In genomic region chr11:11850476-11851267, GRCm38 (mm10) we compare ENCODE assay signal across 9 mouse cellular contexts. TPM values are rescaled to one million over a fixed set of nuclear protein-coding genes. Genes with fewer than 3 reads are reported as not detected.
DNase-seq lines count a peak whose midpoint lies in the region; ATAC-seq and TF ChIP-seq lines count a peak whose summit lies in the region.
"Had no signal": no experiment of that assay in that cellular context is flagged by ENCODE, and none has a peak within 500 bp of the region (broad histone marks: within the 10 kb centered on the region; RNA-seq: fewer than 3 reads in every experiment).

No protein-coding gene starts in this region.

- H3K4me2 ChIP-seq in heart, postnatal 0 days (ENCODE audit: low read depth, low read length), result no peak overlapping the region
- H3K4me2 ChIP-seq in hindbrain, embryonic 13.5 days, result no peak overlapping the region
- no peak overlapping the region for H3K4me2 ChIP-seq in midbrain, embryonic 16.5 days (ENCODE audit: low read length)

- no peak for DNase-seq in cerebellum, postnatal 10 days
- DNase-seq in heart, postnatal 0 days (ENCODE audit: low spot score), result no peak
- no peak for DNase-seq in heart, adult 9 months (ENCODE audit: low spot score in 2 of 2)
- no peak for DNase-seq in adrenal gland, adult 2 months
- no peak for DNase-seq in B cell, adult 2 months
- DNase-seq: layer of hippocampus, adult 9-11 months had no signal

- H3K9ac ChIP-seq in heart, postnatal 0 days (replicated peaks; ENCODE audit: low read depth, low read length), result 0 out of 2 replicates have a peak overlapping the region, but pooled peaks have one; percentile 0
- no peak overlapping the region for H3K9ac ChIP-seq in hindbrain, embryonic 13.5 days
- peak overlapping the region; percentile 11; the same call in 1 of the 2 replicates for H3K9ac ChIP-seq in midbrain, embryonic 16.5 days (ENCODE audit: low read depth, low read length)

- H3K36me3 ChIP-seq in heart, postnatal 0 days (replicated peaks; ENCODE audit: control insufficient read depth, insufficient read depth, low read length), result no peaks in the 10 kb centered on the region
- H3K36me3 ChIP-seq in hindbrain, embryonic 13.5 days, result no peaks in the 10 kb centered on the region
- H3K36me3 ChIP-seq in midbrain, embryonic 16.5 days (ENCODE audit: control insufficient read depth, insufficient read depth, low read length), result no peaks in the 10 kb centered on the region

- WGBS in heart, postnatal 0 days, result 41% methylated on average over 6 of the region's 6 CpGs
- 65% methylated on average over 6 of the region's 6 CpGs for WGBS in hindbrain, embryonic 13.5 days
- 61% methylated on average over 6 of the region's 6 CpGs for WGBS in midbrain, embryonic 16.5 days

- H3K27ac ChIP-seq in heart, postnatal 0 days (ENCODE audit: low read depth), result peak overlapping the region; percentile 58
- peak overlapping the region; percentile 75 for H3K27ac ChIP-seq in hindbrain, embryonic 13.5 days
- H3K27ac ChIP-seq in midbrain, embryonic 16.5 days (ENCODE audit: low read length), result peak overlapping the region; percentile 23; the same call in 1 of the 2 replicates

- TF ChIP-seq EP300 in heart, postnatal 0 days (IDR thresholded peaks at IDR 0.05; ENCODE audit: low read depth), result no peak

- no peaks in the 10 kb centered on the region for H3K9me3 ChIP-seq in heart, postnatal 0 days (replicated peaks; ENCODE audit: control insufficient read depth, low read length)
- no peaks in the 10 kb centered on the region for H3K9me3 ChIP-seq in hindbrain, embryonic 13.5 days
- H3K9me3 ChIP-seq in midbrain, embryonic 16.5 days (replicated peaks; ENCODE audit: control insufficient read depth, low read length, poor library complexity, severe bottlenecking), result no peaks in the 10 kb centered on the region

- ATAC-seq in cerebellum, adult (ENCODE audit: insufficient number of reproducible peaks, low FRiP score, low TSS enrichment), result peak; percentile 75
- peak; percentile 54 for ATAC-seq in heart, postnatal 0 days (ENCODE audit: insufficient read depth, low read depth)
- ATAC-seq in hindbrain, embryonic 13.5 days (ENCODE audit: low FRiP score), result no peak
- peak; percentile 51 for ATAC-seq in midbrain, embryonic 16.5 days

- no peak overlapping the region for H3K4me3 ChIP-seq in heart, postnatal 0 days (ENCODE audit: low read depth, low read length)
- H3K4me3 ChIP-seq in hindbrain, embryonic 13.5 days, result no peak overlapping the region
- no peak overlapping the region for H3K4me3 ChIP-seq in midbrain, embryonic 16.5 days (ENCODE audit: low read depth, low read length)

- H3K27me3 ChIP-seq in heart, postnatal 0 days (ENCODE audit: control insufficient read depth, insufficient read depth, low read length), result no peaks in the 10 kb centered on the region
- H3K27me3 ChIP-seq in hindbrain, embryonic 13.5 days, result no peaks in the 10 kb centered on the region
- no peaks in the 10 kb centered on the region for H3K27me3 ChIP-seq in midbrain, embryonic 16.5 days (ENCODE audit: control insufficient read depth, insufficient read depth, low read depth, low read length)

- H3K4me1 ChIP-seq in heart, postnatal 0 days (ENCODE audit: control insufficient read depth, insufficient read depth), result peaks cover 21% of the 10 kb centered on the region
- peaks cover 35% of the 10 kb centered on the region for H3K4me1 ChIP-seq in hindbrain, embryonic 13.5 days (replicated peaks)
- H3K4me1 ChIP-seq in midbrain, embryonic 16.5 days (ENCODE audit: control insufficient read depth, insufficient read depth, low read length), result peaks cover 20% of the 10 kb centered on the region

- no peak for TF ChIP-seq CTCF in heart, postnatal 0 days (IDR thresholded peaks at IDR 0.05; ENCODE audit: low read depth)

RNA-seq across cellular contexts. Expression of gene Fignl1, which starts 41.9 kb away (rescaled TPM):
- 10.8 and 11.4 TPM in 2 replicates for total RNA-seq in heart, postnatal 0 days (2014; rRNA removed; ENCODE audit: low replicate concordance)
- 11.6 and 12.0 TPM in 2 replicates for polyA plus RNA-seq in heart, postnatal 0 days (2015; fragmentation: Nextera tagmentation; extraction: Ambion mirVana)
- 15.4 and 15.5 TPM in 2 replicates for polyA plus RNA-seq in hindbrain, embryonic 13.5 days (2015; fragmentation: Nextera tagmentation; extraction: Ambion mirVana)
- 7.1 and 8.7 TPM in 2 replicates for polyA plus RNA-seq in midbrain, embryonic 16.5 days (2015; fragmentation: Nextera tagmentation; extraction: Ambion mirVana)
- 1 to 10 TPM; 1.3 to 2.7 TPM for total RNA-seq in adrenal gland, adult 2 months (2021)
- 0.20 and 0.22 TPM in 2 replicates for polyA plus RNA-seq in adrenal gland, adult 2 months (2012; rRNA removed)

RNA-seq across cellular contexts. Expression of gene Ddc, which starts 47.3 kb away (rescaled TPM):
- total RNA-seq in heart, postnatal 0 days (2014; rRNA removed; ENCODE audit: low replicate concordance), result 248 and 309 TPM in 2 replicates
- polyA plus RNA-seq in heart, postnatal 0 days (2015; fragmentation: Nextera tagmentation; extraction: Ambion mirVana), result 129 and 140 TPM in 2 replicates
- polyA plus RNA-seq in hindbrain, embryonic 13.5 days (2015; fragmentation: Nextera tagmentation; extraction: Ambion mirVana), result 5.8 and 7.7 TPM in 2 replicates
- polyA plus RNA-seq in midbrain, embryonic 16.5 days (2015; fragmentation: Nextera tagmentation; extraction: Ambion mirVana), result 18.4 and 21.7 TPM in 2 replicates
- total RNA-seq in adrenal gland, adult 2 months (2021), result 10 to 100 TPM; 46.1 to 86.5 TPM
- polyA plus RNA-seq in adrenal gland, adult 2 months (2012; rRNA removed), result 11.0 and 13.5 TPM in 2 replicates

Comparison
In these comparisons a context has a peak if more than half of its experiments do, and no peak if none do; other contexts are left out.
1. H3K27ac ChIP-seq: peak in every context shown above with its lines; median percentile 75 in hindbrain, embryonic 13.5 days; 58 in heart, postnatal 0 days; 23 in midbrain, embryonic 16.5 days.